Mouse (Mus musculus) limb, embryonic 10.5 days (tissue): ENCODE data around the gene Cd68. TPM values are rescaled to one million over a fixed set of nuclear protein-coding genes. Genes with fewer than 3 reads are reported as not detected.
A peak's percentile ranks its signal among the peaks of the same experiment; 100 is the strongest.

Source experiments
- DNase-seq: peaks from one replicate; pipeline ENCODE4 v3.0.0-alpha.2; 2017; ENCODE audit warnings: low spot score
- H3K27ac ChIP-seq: fragments of 300-500 bp; sonication (generic); 2 replicates; pipeline ENCODE4 v1.5.1; 2016; ENCODE audit warnings: mild to moderate bottlenecking
- H3K27me3 ChIP-seq: fragments of 300-500 bp; sonication (generic); 2 replicates; pipeline ENCODE4 v1.6.1; 2016; ENCODE audit warnings: low read depth, mild to moderate bottlenecking; ENCODE audit not compliant: poor library complexity, severe bottlenecking
- H3K36me3 ChIP-seq: fragments of 300-500 bp; sonication (generic); 2 replicates; pipeline ENCODE4 v1.6.1; 2016; ENCODE audit warnings: mild to moderate bottlenecking, moderate library complexity
- H3K4me1 ChIP-seq: fragments of 300-500 bp; sonication (generic); 2 replicates; pipeline ENCODE4 v1.6.1; 2016
- H3K4me3 ChIP-seq: fragments of 300-500 bp; sonication (generic); 2 replicates; pipeline ENCODE4 v1.5.1; 2016; ENCODE audit warnings: mild to moderate bottlenecking, moderate library complexity
- H3K9me3 ChIP-seq: fragments of 300-500 bp; sonication (generic); replicated peaks from 2 replicates; pipeline ENCODE4 v1.6.1; 2016; ENCODE audit warnings: mild to moderate bottlenecking
- WGBS: fragments of 180-500 bp; shearing (Covaris S2); methylation state at CpG from one replicate; pipeline ENCODE4 v1.1.7; 2016; 5-methylcytosine and 5-hydroxymethylcytosine counted together
- polyA plus RNA-seq: library from polyadenylated mRNA; unstranded; fragments of >200 nt; fragmentation: Nextera tagmentation; extraction: Ambion mirVana; gene quantifications from 2 replicates; pipeline ENCODE4 v1.2.1, GENCODE M21; 2016

The Cd68 gene
- polyA plus RNA-seq, 1 experiment from 2014 or later = 3.6 TPM

DNA sequence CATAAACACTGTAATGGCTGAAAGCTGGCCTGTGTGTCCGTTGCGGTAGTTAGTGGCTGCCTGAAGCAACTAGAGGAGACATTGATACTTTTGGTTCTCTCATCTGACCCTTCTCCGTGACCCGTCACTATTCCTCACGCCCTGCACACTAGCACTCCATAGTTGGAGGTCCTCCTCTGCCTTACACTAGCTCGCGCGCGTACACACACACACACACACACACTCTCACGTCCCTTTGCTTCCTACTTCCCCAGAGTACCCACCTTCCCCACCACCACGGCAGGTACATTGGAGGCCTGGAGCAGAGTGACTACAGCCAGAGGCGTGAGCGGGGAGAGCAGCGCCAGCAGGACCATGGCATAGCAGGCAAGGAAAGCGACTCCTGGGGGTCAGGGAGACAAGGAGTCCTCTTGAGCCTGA, 8.5 kb downstream of the Cd68 start:
- H3K4me3 ChIP-seq = 0 out of 2 replicates have a peak overlapping the region, but pooled peaks have one; percentile 5
- peak overlapping the region; percentile 42; the same call in 1 of the 2 replicates for H3K27ac ChIP-seq

DNA sequence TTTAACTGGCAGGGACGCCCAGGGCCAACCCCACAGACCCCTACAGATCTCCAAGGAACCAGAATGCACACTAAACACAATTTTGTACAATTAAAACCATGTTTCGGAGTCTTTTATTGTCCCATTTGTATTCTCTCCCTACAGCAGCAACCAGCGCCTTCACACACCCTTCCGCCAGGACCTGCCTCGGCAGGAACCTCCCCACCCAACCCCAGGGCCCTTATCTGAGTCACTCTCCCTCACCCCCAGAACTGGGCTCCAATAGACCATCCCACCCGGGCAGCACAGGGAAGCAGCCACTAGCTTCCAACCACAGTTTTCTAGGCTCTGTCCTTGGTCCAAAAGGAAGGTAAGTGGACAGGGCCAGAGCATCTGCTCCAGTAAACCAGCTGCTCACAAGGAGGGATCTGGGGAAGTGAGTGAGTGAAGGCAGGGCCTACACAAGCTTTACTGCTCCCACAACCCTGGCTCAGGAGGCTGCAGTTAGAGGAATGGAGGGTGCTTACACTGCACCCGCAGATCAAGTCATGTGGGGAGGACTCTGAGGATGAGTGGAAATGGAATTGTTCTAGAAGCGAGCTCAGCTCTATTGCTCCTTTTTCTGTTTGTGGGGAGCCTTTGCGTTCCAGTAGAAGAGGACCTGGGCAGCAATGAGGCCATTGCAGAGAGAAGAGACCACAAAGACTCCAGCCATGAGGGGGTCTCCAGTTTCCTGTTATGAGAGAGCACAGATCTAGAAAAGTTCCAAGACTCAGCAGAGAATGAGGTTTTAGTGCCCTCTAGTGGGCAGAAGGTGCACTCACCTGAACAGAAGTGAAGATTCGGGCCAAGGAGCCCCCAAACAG, 9.1 kb downstream of the Cd68 start:
- WGBS = 81% methylated on average over 10 of the region's 10 CpGs
- no peaks in the 10 kb centered on the region for H3K27me3 ChIP-seq
- no peaks in the 10 kb centered on the region for H3K9me3 ChIP-seq
- DNase-seq = peak; percentile 68
- peaks cover 81% of the 10 kb centered on the region for H3K36me3 ChIP-seq
- H3K4me1 ChIP-seq = peaks cover 42% of the 10 kb centered on the region
- H3K4me3 ChIP-seq = no peak overlapping the region
- H3K27ac ChIP-seq = peak overlapping the region; percentile 53

More for the DNA sequence above, 8.5 kb downstream of the Cd68 start:
- Histone ChIP-seq H3K27me3 (no peaks in the 10 kb centered on the region), H3K4me1 (peaks cover 44% of the 10 kb centered on the region), H3K36me3 (peaks cover 74% of the 10 kb centered on the region), H3K9me3 (no peaks in the 10 kb centered on the region)
- WGBS = 84% methylated on average over 15 of the region's 15 CpGs
- no peak for DNase-seq

DNA sequence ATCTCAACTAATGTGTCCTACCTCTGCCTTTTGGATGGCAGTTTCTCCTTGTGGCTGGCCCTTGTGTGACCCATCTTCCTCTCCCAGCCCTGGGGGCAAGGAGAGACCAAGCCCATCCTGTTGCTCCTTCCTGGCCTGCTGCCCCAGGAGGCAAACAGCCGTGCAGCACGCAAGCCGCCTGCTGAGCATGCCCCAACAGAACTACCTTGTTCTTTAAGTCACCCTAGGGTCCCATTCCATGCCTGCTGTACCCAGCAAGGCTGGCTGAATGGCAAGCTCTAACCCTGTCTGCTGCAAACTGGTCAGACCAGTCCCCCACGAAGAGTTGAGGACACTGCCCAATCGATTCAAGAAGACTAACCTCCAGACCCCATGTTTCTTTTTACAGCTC, 9.9 kb downstream of the Cd68 start:
- no peak for DNase-seq
- peaks cover 35% of the 10 kb centered on the region for H3K4me1 ChIP-seq
- H3K4me3 ChIP-seq = 0 out of 2 replicates have a peak overlapping the region, but pooled peaks have one; percentile 26
- H3K36me3 ChIP-seq = peaks cover 85% of the 10 kb centered on the region
- no peaks in the 10 kb centered on the region for H3K9me3 ChIP-seq
- 79% methylated on average over 5 of the region's 5 CpGs for WGBS
- H3K27me3 ChIP-seq = no peaks in the 10 kb centered on the region
- H3K27ac ChIP-seq = peak overlapping the region; percentile 79

DNA sequence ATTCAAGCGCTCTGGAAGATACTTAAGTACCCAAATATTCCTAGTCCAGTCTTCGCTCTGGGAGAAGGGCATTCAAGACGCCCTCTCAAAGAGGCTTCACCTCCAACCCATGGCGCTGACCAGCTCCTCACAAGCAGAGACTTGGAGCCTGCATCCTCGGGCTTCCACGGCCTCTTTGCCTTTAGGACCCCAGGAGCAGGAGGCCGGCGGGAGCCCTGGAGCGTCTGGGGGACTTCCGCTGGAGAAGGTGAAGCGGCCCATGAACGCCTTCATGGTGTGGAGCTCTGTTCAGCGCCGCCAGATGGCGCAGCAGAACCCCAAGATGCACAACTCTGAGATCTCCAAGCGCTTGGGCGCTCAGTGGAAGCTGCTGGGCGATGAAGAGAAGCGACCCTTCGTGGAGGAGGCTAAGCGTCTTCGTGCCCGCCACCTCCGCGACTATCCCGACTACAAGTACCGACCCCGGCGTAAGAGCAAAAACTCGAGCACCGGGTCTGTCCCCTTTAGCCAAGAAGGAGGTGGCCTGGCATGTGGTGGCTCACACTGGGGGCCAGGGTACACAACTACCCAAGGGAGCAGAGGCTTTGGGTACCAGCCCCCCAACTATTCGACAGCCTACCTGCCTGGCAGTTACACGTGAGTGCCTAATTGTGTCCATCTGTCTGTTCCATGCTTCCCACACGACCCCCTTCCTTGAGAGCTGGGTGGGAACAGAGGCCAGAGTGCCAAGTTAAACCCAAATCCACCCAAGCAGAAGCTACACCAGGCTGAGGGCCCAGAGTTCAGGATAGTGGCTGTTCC, 10.5 kb downstream of the Cd68 start, which contains the start of gene Sox15:
Sox15 (plus strand) TSS at position 51 of the 801 bp plus-strand sequence.
- Histone ChIP-seq H3K27ac (peak within 1 kb of the TSS; percentile 79), H3K4me3 (peak within 1 kb of the TSS; percentile 26), H3K9me3 (no peaks in the 10 kb centered on the region), H3K4me1 (peaks cover 35% of the 10 kb centered on the region), H3K27me3 (no peaks in the 10 kb centered on the region), H3K36me3 (peaks cover 91% of the 10 kb centered on the region)
- DNase-seq = peak; percentile 85
- WGBS = 25% methylated on average over 34 of the region's 34 CpGs

DNA sequence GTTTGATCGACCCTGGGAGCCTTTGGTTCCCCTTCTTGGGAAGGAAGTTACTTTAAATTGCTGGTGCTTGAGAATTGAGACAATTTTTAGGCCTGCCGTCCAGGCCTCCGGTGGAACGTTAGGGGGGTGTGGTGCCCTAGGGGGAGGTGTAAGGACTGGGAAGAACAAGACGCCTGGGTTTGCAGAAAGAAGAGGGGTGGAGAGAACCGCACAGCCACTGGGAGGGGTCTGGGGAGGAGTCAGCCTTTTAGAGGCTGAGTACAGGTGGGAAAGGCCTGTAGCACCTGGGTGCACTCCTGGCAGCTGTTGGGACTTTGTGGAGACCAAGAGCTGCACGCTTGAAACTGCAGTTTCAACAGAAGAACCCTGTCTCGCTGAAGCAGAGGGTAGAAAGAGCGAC, 11.2 kb downstream of the Cd68 start:
- H3K27me3 ChIP-seq = no peaks in the 10 kb centered on the region
- no peaks in the 10 kb centered on the region for H3K9me3 ChIP-seq
- H3K4me3 ChIP-seq = peak overlapping the region; percentile 26; the same call in 1 of the 2 replicates
- H3K27ac ChIP-seq = peak overlapping the region; percentile 79
- H3K4me1 ChIP-seq = peaks cover 35% of the 10 kb centered on the region
- DNase-seq = peak; percentile 33
- H3K36me3 ChIP-seq = peaks cover 92% of the 10 kb centered on the region
- 41% methylated on average over 9 of the region's 9 CpGs for WGBS

DNA sequence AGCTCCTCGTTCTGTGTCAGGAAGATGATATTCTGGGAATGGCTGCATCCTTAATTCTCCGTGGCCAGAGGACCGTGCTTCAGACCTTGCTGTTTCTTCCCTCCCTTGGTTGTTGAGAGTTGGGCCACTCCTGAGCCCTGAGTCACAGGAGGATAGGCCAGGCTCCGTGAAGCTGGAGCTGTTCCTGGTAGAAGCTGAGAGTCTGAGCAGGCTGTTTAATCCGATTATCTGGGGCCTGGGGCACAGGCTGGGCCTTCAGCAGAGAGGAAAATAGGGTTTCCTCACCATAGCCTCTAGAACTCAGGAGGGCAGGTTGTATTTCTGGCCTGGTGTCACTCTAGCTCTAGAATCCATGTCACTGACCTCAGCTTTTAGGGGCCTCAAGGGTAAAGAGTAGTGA, 12.6 kb downstream of the Cd68 start:
- H3K36me3 ChIP-seq = peaks cover 94% of the 10 kb centered on the region
- DNase-seq = no peak
- no peaks in the 10 kb centered on the region for H3K9me3 ChIP-seq
- no peak overlapping the region for H3K4me3 ChIP-seq
- H3K27ac ChIP-seq = no peak overlapping the region
- H3K4me1 ChIP-seq = peaks cover 35% of the 10 kb centered on the region
- WGBS = 83% methylated on average over 5 of the region's 5 CpGs
- H3K27me3 ChIP-seq = no peaks in the 10 kb centered on the region

DNA sequence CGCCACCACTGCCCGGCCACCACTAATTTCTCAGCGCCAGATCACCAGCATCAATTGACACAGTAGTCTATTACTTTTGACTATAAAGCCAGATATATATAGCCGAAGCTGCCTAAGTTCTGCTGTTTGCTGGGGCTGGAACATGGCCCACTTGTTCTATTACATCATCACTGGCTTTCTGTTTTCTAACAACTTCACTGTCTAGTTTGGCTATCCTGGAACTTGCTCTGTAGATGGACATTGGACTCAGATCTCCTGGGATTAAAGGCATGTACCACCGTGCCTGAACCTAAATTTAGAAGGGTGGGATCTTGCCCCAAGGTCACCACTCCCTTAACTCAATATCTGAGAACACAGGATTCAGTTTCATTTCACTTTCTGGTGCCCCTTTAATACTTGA, 20.1 kb downstream of the Cd68 start:
- no peak for DNase-seq
- WGBS = 95% methylated on average over 5 of the region's 5 CpGs
- Histone ChIP-seq H3K36me3 (peaks cover 98% of the 10 kb centered on the region), H3K27me3 (no peaks in the 10 kb centered on the region), H3K27ac (no peak overlapping the region), H3K4me3 (no peak overlapping the region), H3K4me1 (no peaks in the 10 kb centered on the region), H3K9me3 (no peaks in the 10 kb centered on the region)

DNA sequence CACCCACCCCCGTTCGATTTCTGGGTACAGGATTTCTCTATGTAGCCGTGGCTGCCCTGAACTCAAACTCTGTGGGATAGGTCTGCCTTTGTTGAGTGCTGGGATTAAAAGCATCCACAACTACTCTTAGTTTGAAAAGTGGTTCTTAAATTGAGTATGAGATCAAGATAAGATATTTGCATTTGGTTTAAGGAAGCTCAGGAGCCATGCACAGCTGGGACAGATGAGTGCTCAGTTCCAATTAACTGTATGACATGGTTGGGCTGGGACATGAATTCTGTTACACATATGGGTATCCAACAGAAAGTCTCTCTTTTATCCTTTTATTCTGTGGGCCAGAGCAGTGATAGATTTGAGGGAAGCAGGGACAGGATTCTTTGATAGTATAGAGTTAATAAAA, 30.5 kb downstream of the Cd68 start:
- H3K9me3 ChIP-seq = no peaks in the 10 kb centered on the region
- H3K4me1 ChIP-seq = peaks cover 27% of the 10 kb centered on the region
- WGBS = 98% methylated on average over 3 of the region's 3 CpGs
- no peak overlapping the region for H3K27ac ChIP-seq
- no peaks in the 10 kb centered on the region for H3K27me3 ChIP-seq
- H3K4me3 ChIP-seq = no peak overlapping the region
- peaks cover 55% of the 10 kb centered on the region for H3K36me3 ChIP-seq
- no peak for DNase-seq

DNA sequence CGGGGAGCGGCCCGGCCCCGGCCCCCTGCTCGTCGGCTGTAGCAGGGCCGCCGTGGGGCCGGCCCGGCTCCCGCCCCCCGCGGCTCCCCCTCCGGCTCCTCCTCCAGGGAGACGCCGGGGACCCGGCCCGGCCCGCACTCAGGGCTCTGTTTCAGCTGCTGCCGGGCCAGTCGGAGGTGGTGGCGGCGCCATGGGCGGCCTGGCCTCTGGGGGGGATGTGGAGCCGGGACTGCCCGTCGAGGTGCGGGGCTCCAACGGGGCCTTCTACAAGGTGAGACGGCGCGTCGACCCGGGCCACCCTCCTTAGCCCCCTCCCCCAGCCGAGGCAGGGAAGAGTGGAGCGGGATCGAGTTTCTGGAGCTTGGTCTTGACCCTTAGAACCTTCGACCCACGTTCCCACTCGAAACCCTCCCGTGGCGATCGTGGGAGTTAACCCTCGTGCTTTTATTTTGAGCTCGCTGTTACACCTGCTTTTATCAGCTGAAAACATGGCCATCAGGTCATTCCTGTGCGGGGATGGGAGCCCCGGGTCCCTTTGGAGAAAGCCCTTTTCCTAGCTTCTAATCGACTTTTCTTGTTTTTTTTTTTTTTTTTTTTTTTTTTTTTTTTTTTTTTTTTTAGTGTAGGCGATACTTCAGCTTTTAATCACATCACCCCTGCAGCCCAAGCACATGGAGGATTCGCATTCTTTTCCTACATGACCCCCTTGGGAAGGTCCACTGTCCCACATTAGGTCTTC, 32.7 kb downstream of the Cd68 start:
- no peak for DNase-seq
- Histone ChIP-seq H3K4me3 (peak overlapping the region; percentile 100), H3K27me3 (no peaks in the 10 kb centered on the region), H3K27ac (peak overlapping the region; percentile 99), H3K9me3 (no peaks in the 10 kb centered on the region), H3K4me1 (peaks cover 27% of the 10 kb centered on the region), H3K36me3 (peaks cover 33% of the 10 kb centered on the region)
- WGBS = under 1% methylated on average over 50 of the region's 50 CpGs

DNA sequence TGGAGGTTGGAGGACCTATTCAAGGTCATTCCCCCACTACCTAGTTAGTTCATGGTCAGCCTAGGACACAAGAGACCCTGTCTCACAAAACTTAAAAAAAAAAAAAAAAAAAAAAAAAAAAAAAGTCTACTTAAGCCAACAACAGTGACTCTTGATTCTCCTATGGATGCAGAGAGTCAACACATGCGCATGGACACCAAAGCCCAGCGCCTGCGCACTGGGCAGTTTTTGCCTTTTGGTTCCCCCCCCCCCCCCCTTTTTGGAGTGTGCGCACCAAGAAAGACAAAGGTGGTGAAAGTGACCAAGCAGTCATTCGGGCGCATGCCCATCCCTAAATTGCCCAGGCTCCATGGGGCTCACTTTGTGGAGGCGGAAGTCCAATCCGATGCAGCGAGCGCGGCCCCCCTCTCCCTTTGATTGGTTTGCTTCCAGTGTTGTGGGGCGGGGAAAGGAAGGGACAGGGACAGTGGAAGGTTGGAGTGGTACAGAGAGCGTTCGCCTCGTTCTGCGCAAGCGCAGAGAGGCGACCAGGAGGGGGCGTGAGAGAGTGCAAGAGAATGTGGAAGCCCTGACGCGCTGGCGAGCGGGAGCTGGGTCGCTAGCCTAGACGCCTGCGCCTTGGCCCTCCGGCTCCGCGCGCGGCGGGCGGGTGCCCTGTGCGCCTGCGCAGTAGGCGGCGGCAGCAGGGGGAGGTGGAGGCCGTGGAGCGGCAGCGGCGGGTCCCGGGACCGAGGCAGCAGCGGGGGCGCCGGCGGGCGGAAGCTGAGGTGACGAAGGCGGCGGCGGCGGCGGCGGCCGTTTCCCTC, 33.5 kb downstream of the Cd68 start, which contains the start of gene Fxr2:
Fxr2 (plus strand) TSS at position 707 of the 806 bp plus-strand sequence.
- no peaks in the 10 kb centered on the region for H3K27me3 ChIP-seq
- H3K4me1 ChIP-seq = peaks cover 27% of the 10 kb centered on the region
- DNase-seq = peak; percentile 99
- peak within 1 kb of the TSS; percentile 99 for H3K27ac ChIP-seq
- peak within 1 kb of the TSS; percentile 100 for H3K4me3 ChIP-seq
- WGBS = 0% methylated on average over 55 of the region's 56 CpGs
- H3K36me3 ChIP-seq = peaks cover 25% of the 10 kb centered on the region
- H3K9me3 ChIP-seq = no peaks in the 10 kb centered on the region

DNA sequence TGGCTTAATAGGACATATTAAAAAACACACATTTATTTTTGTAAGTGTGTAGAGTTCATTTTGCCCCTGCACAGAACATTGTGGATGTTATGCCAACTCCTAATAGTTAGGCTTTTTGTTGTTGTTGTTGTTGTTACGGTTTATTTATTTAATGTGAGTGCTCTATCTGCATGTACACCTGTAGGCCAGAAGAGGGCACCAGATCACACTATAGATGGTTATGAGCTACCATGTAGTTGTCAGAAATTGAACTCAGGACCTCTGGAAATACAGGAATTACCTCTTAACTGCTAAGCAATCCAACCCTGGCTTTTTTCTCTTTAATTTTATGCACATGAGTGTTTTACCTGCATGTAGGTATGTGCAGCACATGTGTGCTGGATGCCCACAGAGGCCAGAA, 36.2 kb downstream of the Cd68 start:
- Histone ChIP-seq H3K4me1 (peaks cover 19% of the 10 kb centered on the region), H3K4me3 (no peak overlapping the region), H3K27ac (no peak overlapping the region), H3K27me3 (no peaks in the 10 kb centered on the region), H3K36me3 (0 out of 2 replicates have a peak, but pooled peaks cover 2% of the 10 kb centered on the region), H3K9me3 (no peaks in the 10 kb centered on the region)
- no peak for DNase-seq
- 74% methylated on average over 1 of the region's 1 CpGs for WGBS

DNA sequence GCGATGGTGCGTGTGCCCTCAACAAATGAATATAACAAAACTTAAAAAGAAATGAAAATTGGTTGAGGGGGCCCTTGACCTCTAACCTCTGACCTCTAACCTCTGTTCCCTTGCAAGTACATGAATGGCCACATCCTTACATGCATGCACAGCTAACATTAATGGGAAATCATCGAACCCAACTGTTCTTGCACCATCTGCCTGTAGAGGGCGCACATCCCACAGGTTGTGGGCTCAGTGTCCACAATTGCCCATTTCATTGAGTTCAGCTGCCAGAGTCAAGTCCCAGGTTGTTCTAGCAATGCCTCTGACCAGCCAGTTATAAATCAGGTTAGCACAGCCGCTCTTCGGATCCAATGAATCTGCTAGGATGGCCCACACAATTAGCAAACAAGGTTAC, 37.7 kb downstream of the Cd68 start:
- H3K36me3 ChIP-seq = no peaks in the 10 kb centered on the region
- H3K27ac ChIP-seq = no peak overlapping the region
- H3K4me3 ChIP-seq = no peak overlapping the region
- H3K9me3 ChIP-seq = no peaks in the 10 kb centered on the region
- no peaks in the 10 kb centered on the region for H3K27me3 ChIP-seq
- peaks cover 7% of the 10 kb centered on the region; the same call in 1 of the 2 replicates for H3K4me1 ChIP-seq
- WGBS = 37% methylated on average over 6 of the region's 6 CpGs
- DNase-seq = peak; percentile 88
